Mouse (Mus musculus) right cerebral cortex, adult 2 months (tissue): ENCODE data around the gene Syt3.

Source experiments
- DNase-seq, 2 experiments: peaks; one replicate each; pipeline ENCODE4 v3.0.0; 2021 to 2022; ENCODE audit warnings: low spot score in 2 of 2

Gene Syt3

DNA sequence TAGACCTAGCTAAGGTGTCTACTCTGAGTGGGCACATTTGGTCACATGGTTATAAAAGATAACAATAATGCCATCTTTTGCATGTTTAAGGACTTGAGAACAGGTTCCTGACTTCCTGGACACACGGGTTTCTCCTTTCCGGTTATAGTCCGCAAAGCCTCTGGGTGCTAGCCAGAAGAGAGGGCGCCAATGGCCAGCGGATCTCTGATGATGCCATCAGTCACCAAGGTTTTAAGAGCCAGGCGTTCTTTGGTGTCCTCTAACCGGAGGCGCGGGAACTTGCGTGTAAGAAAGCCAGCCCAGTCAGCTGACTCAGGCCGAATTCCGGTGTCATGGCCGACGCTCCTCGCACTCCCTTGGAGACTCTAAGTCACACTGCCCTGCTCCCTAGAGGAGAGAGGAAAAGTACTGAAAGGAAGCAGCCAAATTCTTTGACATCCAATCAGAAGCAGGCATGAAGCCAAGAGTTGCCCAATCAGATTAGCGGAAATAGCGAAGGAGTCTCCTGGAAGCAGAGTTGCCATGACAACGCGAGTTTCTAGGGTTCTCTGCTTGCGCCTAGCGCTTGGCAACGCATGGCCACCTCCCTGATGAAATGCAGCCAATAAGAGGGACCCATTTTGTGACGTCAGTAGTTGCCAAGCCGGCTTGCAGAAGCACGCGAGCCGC, 21.6 kb downstream of the Syt3 start:
- peak; percentile 96 for DNase-seq

DNA sequence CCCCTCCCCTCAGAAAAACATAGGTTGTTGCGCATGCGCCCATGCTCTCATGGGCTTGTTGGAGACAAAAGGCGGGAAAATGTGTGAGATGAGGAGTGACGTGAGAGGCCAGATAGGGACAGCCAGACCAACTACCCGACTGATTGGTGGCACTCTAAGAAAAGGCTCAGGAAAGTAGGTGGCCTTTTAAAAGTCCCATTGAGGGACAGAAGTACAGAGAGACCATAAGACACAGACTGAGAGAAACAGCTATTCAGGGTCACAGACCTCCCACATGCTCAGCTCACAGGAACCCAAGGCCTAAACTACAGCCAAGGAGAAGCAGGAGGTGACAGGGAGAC, 22.1 kb downstream of the Syt3 start:
- DNase-seq, result no peak

DNA sequence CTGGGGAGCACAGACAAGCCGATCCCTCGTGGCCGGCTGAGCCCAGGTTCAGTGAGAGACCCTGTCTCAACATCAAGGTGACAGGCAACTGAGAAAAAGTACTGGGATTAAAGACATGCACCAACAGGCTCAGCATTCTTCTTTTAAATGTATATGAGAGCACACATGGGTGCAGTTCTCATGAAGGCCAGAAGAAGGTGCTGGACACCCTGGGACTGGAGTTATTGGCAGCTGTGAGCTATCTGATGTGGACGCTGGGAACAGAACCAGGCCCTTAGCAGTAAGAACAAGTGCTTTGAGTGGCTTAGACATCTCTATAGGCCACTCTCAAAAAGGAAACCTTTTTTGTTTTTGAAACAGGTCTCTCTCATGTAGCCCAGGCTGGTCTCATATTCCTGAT, 27.2 kb downstream of the Syt3 start:
- DNase-seq, result no peak

DNA sequence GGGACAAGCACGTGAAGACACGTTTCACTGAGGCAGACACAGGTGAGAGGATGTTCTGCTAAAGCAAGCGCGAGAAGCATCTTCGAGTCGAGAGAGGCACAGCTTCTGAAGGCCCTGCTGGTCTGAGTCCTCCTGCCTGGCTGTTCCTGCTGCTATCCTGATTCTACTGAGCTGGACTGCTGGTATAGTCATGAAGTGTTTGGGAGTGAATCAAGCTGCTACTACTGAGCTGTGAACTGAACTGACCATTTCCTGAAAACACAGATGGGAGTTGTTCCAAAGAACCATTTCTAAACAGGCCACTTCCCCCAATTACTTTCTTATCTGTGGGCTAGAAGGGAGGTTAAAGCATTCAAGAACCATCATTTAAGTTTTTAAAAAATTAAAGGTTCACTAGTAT, 29.4 kb downstream of the Syt3 start:
- no peak for DNase-seq

DNA sequence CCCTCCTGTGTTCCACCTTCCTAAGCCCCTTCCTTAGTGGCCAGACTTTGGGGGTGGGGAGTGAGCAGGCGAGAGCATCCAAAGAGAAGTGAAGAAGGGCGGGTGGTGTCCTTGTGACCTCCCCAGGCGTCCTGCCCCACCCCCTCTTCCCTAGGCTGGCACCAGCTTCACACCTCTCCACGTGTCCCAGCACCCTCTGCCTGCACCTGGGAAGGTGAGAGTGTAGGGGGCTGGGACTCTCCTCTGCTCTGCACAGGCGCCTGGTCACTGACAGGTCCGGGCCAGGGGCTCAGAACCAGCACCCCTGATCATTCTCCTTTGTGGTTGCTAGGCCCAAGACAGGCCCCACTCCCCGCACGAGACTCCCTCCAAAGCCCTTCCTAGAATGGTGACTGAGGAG, 43.8 kb downstream of the Syt3 start:
- DNase-seq, result no peak

DNA sequence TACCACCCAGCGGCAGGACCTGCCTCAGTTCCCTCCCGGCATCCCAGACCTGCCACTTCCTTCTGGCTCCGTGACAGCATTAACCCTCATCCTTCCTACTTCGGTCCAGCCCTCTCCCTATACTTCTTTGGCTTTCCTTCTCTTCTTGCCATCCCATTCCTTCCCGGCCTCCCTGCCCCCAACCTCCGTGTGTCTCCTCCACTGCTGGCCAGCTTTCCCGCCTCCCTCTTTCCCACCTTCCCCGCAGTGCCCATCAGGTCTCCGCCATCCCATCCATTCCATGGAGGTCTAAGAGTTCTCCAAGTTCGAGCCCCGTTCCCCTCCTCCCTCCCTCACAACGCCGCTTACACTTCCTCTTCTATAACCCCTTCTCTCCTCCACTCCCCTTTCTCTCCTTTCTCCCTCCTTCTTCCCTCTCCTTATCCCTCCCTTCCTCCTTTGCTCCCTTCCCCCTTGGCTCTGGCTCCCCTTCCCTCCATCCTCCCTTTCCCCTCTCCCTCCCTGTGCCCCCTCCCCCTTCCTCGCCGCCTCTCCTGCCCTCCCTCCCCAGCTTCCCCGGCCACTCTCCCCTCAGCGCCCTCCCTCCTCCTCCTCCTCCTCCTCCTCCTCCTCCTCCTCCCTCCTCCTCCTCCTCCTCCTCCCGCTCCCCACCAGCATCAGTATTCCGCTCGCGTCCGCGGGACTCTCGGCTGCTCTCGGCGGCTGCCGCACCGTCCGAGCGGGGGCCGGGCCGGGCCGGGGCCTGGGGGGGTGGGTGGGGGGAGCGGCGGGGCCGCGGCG, 44.5 kb downstream of the Syt3 start:
- peak; percentile 50 to 54 for DNase-seq

DNA sequence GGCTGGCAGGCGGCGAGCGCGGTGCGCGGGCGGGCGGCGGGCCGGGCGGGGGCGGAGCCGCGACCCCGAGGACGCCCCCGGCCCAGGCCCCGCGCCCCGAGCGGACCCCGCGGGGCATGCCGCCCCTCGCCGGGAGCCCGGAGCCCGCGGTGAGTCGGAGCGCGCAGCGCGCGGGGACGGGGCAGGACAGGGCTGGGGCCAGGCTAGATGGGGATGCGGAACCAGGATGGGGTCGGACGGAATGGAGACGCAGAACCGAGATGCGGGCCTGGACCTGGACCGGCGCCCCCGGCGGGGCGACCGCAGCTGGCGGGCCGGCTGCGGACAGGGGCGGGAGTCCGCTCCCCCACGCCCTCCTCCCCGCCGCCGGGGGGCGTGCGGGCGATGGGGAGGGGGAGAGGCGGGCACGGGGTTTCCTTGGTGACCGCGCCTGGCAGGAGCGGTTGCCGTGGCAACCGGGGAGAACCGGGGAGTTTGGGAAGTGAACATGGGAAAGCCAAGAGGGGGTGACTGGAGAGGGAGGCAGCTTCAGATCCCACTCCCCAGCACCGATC, 45.1 kb downstream of the Syt3 start, which contains the start of gene Lrrc4b:
TSS of gene Lrrc4b (plus strand) at position 51 of the 554 bp plus-strand sequence.
- DNase-seq, result peak; percentile 76 to 80

DNA sequence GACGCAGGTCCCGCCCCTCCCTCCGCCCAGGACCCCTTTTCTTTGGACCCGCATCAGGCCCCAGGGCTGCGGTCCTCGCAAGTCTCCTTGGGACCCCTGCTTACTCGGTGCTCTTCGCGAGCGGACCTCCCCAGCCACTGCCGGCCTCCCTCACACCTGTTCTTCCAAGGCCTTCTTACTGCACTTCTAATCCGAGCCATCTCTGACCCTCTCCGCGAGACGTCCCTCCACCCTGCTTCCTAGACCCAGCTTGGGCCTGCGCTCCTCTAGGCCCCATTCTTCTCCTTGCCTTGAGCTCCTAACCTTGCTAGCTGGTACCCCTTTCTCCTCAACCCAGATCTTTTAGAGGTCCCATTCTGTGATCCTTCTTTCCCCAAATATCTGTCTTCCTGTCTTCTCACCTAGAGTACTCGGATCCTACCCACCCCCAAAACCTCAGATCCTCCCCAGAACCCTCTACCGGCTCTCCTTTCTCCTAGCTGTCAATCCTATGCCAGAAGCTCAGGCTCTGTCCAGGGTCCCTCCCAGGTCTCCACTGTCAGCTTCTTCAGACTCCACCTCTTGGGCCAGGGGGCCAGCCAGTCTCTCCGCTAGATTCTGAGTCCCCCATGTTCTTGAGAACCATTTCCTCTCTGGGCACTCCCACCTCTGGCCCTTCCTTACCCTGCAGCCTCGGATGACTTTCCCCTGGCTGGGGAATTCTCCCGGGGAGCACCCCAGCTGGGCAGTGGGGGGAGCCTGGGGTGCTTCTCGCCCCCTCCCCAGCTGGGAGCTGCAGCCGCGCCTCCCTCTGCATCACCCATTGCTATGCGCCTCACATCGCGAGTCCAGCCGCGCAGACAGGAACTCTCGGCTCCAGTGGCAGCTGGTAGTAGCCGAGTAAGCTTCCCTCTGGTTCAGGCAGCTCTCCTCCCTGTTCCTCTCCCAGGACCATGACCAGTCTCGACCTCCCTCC, 45.9 kb downstream of the Syt3 start:
- peak; percentile 59 to 69 for DNase-seq

DNA sequence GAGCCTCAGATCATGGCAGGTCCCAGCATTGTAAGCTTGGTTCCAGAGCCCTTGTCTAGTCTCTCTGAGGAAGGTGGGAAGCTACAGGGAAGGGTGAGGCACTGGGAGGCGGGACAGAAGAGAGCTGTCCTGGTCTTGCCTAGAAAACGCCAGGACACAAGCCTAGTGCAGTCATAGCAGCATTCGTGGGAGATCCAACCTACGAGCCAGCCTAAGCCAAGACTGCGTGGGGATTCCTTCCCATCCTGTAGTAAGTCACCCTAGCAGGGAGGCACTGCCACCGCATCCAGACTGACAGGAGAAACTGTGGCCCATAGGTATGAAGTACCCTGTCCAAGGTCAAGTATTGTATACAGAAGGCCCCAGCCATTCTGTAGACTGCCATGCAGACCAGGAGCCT, 48.6 kb downstream of the Syt3 start:
- DNase-seq, result peak in 1 of 2 experiments; percentile 44

DNA sequence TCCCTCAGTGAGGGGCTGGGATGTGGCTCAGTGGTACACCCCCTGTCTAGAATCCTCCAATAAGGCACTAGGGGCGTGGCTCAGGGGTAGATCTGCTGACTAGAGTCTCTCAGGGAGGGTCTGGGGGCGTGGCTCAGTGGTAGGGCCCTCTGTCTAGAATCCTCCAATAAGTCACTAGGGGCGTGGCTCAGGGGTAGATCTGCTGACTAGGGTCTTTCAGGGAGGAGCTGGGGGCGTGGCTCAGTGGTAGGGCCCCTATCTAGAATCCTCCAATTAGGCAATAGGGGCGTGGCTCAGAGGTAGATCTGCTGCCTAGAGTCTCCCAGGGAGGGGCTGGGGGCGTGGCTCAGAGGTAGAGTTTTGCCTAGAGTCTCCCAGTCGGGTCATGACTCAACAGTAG, 49.5 kb downstream of the Syt3 start:
- no peak for DNase-seq

DNA sequence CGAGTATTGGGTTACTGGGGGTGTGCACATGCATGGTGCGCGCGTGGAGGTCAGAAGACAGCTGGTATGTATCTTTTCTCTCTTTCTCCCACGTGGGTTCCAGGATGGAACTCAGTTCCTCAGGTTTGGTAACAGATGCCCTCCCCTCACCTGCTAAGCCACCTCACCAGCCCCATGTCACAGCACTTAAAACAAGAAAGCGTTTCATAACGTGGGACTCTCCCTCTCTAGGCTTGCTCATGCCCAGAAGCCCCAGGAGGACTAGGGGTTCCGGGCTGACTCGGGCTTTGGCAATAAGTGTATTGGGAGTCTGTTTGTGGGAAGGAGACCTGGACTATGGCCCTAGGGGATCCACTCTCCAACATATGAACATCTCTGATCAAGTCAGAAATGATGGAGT, 50.2 kb downstream of the Syt3 start:
- DNase-seq, result no peak

DNA sequence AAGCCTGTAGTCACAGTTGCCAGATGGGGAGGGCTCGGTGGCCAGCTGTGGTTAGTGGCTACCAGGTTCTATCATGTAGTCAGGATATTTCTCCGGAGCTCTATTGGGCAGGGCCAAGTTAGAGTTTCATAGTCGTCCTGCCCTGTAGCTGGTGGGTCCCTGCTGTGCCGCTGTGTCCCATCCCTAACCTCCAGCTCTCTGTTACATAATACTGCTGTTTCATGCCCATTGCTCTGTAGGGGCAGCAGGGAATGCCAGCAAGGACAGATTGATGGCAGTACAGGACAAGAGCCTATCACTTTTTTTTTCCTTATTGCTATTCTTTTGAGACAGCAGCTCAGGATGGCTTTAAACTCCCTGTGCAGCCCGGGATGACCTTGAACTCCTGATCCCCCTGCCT, 51.9 kb downstream of the Syt3 start:
- no peak for DNase-seq

DNA sequence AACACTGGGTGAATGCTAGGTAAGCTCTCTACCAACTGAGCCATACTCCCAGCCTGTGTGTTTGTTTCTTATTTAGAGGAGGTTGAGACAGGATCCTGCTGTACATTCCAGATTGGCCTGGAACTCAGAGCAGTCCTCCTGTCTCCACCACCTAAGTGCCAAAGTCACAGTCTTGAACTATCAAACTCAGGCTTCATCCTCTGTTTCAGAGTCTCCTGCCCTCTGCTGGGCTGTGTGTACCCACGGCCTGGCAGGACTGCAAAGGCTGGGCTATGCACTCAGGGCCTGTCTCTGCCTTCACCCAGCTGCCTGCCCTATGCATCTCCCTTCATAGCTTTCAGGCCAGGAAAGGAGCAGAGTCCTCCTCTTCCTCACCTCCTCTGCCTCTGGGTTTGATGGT, 52.4 kb downstream of the Syt3 start:
- DNase-seq, result no peak

DNA sequence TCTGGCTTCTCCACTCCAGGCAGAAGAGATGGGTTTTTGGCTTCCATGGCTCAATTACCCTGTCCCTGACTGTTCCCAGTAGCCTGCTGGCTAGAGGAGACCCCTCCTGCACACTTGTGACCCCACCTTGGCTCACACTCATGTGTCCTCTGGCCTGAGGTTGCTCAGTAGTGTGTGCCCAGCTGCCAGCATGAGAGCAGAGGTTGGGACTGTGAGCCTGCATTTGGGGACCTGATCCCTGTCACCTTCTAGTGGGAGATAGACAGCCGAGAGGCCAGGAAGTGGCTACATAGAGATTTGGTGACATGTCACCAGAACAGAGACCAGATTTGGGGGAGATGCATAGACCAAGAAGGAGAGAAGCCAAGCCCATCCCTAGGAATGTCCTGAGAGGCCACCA, 53.3 kb downstream of the Syt3 start:
- no peak for DNase-seq

DNA sequence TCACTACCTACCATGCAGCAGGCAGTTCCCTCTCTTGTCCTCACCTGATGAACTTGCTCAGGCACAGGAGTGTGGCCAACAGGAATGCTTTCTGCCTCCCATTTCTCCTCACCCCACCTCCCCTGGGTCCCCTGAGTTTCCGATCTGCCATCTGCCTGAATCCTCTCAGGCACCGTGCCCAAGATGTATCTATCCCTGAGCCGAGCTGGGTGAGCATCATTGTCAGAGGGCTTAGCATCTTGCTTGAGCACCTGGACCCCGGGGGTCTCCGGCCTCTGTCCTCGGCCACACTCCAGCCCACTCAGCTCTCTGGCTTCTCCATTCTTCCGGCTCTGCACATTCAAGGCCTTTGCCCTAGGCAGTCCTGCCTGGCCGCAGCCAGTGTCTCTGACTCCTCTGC, 54.0 kb downstream of the Syt3 start:
- DNase-seq, result no peak

DNA sequence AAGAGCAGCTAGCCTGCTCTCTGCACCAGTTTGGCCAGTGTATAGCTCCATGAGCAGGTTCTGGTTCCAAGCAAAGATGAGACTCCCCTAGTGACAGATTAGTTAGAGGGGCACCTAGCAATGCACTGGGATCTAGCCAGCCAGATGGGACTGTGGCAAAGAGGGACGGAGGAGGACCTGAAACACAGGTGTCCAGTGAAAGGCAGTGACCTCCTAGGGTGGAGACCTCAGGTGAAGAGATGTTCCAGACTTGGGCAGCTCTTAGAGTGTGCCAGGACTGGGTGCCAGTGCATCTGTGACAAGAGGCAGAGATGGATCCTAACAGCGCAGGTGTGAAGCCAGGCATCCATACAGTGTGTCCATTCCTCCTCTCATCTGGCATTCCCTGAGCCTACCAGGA, 55.8 kb downstream of the Syt3 start:
- no peak for DNase-seq

DNA sequence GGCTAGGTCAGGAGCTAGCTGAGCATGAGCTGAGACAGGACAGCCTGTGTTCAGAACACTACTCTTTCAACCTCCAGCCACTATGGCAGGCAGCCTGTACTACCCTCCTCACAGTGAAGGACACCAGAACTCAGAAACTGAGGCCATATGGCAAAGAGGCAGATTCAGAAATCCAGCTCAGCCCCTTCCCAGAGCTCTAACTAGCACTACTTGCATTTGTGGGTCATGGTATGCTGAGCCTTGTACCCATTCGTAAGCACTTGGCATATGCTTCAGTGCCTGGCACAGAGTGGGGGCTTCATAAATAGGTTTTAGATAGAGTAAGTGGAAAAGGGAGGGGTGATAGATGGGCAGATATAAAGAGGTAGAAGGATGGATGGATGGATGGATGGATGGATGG, 56.6 kb downstream of the Syt3 start:
- no peak for DNase-seq

DNA sequence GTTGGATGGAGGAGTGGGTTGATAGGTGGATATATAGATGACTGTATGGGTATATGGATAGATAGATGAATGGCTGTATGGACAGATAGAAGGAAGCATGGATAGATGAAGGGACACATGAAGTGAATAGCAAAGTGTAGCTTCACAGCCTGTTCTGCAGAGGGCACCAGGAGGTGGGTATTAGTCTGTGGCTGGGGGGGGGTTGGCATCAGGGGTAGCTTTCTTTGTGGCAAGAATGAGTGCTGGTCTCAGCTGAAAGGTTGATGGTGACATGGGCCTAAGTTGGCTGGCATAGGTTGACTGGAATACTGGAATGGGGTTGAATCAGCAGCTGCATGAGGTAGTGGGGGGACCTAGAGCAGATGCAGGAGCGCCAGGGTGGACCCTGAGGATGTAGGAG, 57.3 kb downstream of the Syt3 start:
- DNase-seq, result no peak

DNA sequence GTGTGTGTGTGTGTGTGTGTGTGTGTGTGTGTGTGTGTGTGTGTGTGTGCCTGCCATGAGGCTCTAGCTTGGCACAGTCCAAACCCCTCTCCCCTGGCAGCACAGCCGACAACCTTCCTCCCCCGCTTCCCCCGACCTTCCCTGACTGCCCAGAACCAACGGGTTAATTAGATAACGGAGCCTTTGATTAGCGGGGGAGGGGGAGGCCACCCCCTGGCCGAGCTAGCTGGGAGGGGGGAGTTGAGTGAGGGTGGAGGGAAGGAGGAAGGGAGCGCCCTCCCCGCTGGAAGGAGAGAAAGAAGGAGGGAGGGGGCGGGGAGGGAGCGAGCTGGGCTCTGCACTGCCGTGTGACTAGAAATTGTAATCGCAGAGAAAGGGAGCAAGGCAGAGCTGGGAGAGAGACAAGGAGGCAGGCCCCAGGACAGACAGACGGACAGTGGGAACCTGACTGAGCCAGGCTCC, 57.8 kb downstream of the Syt3 start:
- DNase-seq, result peak; percentile 64 to 68

DNA sequence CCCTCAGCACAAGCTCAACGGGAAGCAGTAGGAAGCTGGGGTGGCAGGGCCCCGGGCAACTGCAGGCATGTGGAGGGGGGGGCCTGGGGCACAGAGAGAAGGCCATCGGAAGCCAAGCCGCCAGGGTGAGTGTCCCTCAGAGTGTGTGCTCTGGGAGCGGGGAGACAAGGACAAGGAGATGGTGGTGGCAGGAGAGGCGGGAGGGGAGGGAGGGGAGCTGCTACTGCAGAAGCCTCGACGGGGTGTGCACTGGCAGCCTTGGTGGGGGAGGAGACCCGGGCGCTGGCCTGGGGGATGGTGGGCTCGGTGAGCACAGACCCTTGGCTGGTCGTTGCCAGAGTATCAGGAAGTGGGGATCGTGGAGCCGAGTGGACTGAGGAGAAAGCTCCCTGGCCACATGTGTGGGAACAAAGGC, 58.5 kb downstream of the Syt3 start:
- DNase-seq, result peak in 1 of 2 experiments; percentile 46

DNA sequence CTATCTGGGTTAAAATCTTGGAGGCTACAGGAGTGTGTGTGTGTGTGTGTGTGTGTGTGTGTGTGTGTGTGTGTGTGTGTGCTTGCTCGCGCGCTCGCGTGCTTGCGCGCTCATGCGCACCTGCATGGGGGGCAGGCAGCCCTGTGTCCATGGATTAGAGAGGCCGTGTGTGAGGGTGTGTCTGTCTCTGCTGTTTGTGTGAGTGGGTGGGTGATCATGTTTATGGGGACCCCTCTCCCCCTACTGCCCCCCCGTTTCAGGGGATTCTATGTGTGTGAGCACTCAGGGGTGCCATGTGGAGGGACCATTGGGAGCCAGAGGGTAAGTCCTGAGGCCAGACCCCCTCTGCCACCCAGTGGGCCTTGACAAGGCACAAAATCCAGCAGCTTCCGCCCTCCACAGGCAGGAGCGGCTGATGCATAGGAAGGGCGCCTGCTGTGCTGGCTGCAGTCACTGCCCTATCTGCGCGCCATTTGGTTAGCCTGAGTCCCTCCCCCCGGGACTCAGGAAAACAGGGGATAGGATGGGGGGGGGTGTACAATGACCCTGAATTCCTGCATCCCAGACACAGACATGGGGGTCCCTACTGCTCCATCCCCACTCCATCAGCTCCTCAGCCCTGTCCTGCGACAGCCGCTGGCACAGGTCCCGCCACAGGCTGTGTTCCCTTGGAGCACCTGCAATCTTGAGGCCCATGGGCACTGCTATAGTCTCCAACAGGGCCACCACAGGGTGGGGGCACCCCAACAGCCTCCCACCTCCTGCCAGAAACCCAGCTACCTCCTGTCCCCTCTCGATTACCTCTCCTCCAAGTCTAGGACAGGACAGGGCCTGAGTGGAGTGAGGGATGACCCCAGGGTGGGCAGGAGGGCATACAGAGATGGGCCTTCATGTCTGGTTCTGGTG, 59.6 kb downstream of the Syt3 start:
- peak in 1 of 2 experiments; percentile 54 for DNase-seq
